Mouse (Mus musculus) bone marrow, adult 2 months (tissue): ENCODE data around the gene Arhgap22. TPM values are rescaled to one million over a fixed set of nuclear protein-coding genes. Genes with fewer than 3 reads are reported as not detected.

Source experiments
- H3K27ac ChIP-seq: fragments of 200-500 bp; 2 replicates; pipeline ENCODE4 v1.5.1; 2012; ENCODE audit warnings: low read depth, mild to moderate bottlenecking, control low read depth, inconsistent platforms, low read length; ENCODE audit not compliant: control insufficient read depth, poor library complexity, insufficient read depth
- H3K4me1 ChIP-seq: fragments of 200-500 bp; 2 replicates; pipeline ENCODE4 v1.6.1; 2011; ENCODE audit warnings: low read length; ENCODE audit not compliant: control insufficient read depth, insufficient read depth
- H3K4me3 ChIP-seq: fragments of 200-500 bp; replicated peaks from 2 replicates; pipeline ENCODE3; 2011; ENCODE audit warnings: mild to moderate bottlenecking, low read depth, low read length, control low read depth; ENCODE audit not compliant: control insufficient read depth
- CTCF ChIP-seq: fragments of 200-500 bp; IDR thresholded peaks from 2 replicates; pipeline ENCODE4 v1.5.1; 2011; ENCODE audit warnings: low read length, control low read depth; ENCODE audit not compliant: control insufficient read depth, insufficient read depth
- POLR2A ChIP-seq: fragments of 200-500 bp; IDR thresholded peaks from 2 replicates; pipeline ENCODE4 v1.6.1; 2011; ENCODE audit warnings: low read depth, mild to moderate bottlenecking, control low read depth, low read length, borderline replicate concordance; ENCODE audit not compliant: control insufficient read depth
- WGBS: fragments of 180-500 bp; shearing (Covaris S2); methylation state at CpG from one replicate; pipeline ENCODE4 v1.1.7; 2018; 5-methylcytosine and 5-hydroxymethylcytosine counted together
- polyA plus RNA-seq: library from polyadenylated mRNA; stranded (reverse); fragments of >200 nt; gene quantifications from 2 replicates; pipeline ENCODE4 v1.2.4, GENCODE M21; 2011; ENCODE audit warnings: low replicate concordance; ENCODE audit not compliant: missing spikeins, insufficient read depth, insufficient read length

The Arhgap22 gene
- polyA plus RNA-seq, 1 experiment: 1.3 TPM

- Histone ChIP-seq H3K4me3 (no peak overlapping the region), H3K27ac (no peak overlapping the region), H3K4me1 (no peaks in the 10 kb centered on the region)
- no peak for TF ChIP-seq POLR2A
- TF ChIP-seq CTCF: no peak
- 81% methylated on average over 6 of the region's 6 CpGs for WGBS
Observed at GRCm38 (mm10) chr14:33380830-33381457, 167.1 kb downstream of the Arhgap22 start.

- no peak overlapping the region for H3K27ac ChIP-seq
- WGBS: 79% methylated on average over 5 of the region's 5 CpGs
- no peaks in the 10 kb centered on the region; the same call in 1 of the 2 replicates for H3K4me1 ChIP-seq
- TF ChIP-seq CTCF (no peak), POLR2A (no peak)
- H3K4me3 ChIP-seq: no peak overlapping the region
Observed at GRCm38 (mm10) chr14:33398065-33398860, 184.4 kb downstream of the Arhgap22 start.

GRCm38 (mm10) chr14:33400019-33400418 is 186.2 kb downstream of the Arhgap22 start:
- no peak overlapping the region for H3K4me3 ChIP-seq
- 21% methylated on average over 3 of the region's 3 CpGs for WGBS
- H3K4me1 ChIP-seq: no peaks in the 10 kb centered on the region; the same call in 1 of the 2 replicates
- TF ChIP-seq POLR2A (no peak), CTCF (no peak)
- no peak overlapping the region for H3K27ac ChIP-seq

- no peak overlapping the region for H3K4me3 ChIP-seq
- no peak for TF ChIP-seq CTCF
- TF ChIP-seq POLR2A: no peak
- no peak overlapping the region for H3K27ac ChIP-seq
- 82% methylated on average over 1 of the region's 1 CpGs for WGBS
- H3K4me1 ChIP-seq: no peaks in the 10 kb centered on the region; the same call in 1 of the 2 replicates
Observed at GRCm38 (mm10) chr14:33402331-33402730, 188.5 kb downstream of the Arhgap22 start.

GRCm38 (mm10) chr14:33415746-33416145 is 201.9 kb downstream of the Arhgap22 start:
- Histone ChIP-seq H3K4me1 (no peaks in the 10 kb centered on the region), H3K4me3 (no peak overlapping the region), H3K27ac (no peak overlapping the region)
- no peak for TF ChIP-seq CTCF
- no peak for TF ChIP-seq POLR2A
- WGBS: 73% methylated on average over 1 of the region's 1 CpGs

- H3K27ac ChIP-seq: no peak overlapping the region
- TF ChIP-seq POLR2A (no peak), CTCF (no peak)
- no peak overlapping the region for H3K4me3 ChIP-seq
- WGBS: 80% methylated on average over 3 of the region's 3 CpGs
- no peaks in the 10 kb centered on the region for H3K4me1 ChIP-seq
Observed at GRCm38 (mm10) chr14:33418311-33418909, 204.6 kb downstream of the Arhgap22 start.

Other genes with a start within 250 kb of the Arhgap22 start
- not detected in 2 replicates for gene Lrrc18, start 222.6 kb upstream of the Arhgap22 start, polyA plus RNA-seq
- 19.8 and 36.8 TPM in 2 replicates for gene Wdfy4, start 28.5 kb upstream of the Arhgap22 start, polyA plus RNA-seq
- gene Mapk8, start 233.1 kb downstream of the Arhgap22 start, polyA plus RNA-seq: 4.3 and 14.3 TPM in 2 replicates